Mouse (Mus musculus): Measurements from ENCODE around the gene Leap2.
"Not testable (repeated sequence)": the region's sequence is repeated elsewhere in the genome, so short reads cannot be mapped to it uniquely, and the experiment has no call there.

The Leap2 gene

GRCm38 (mm10) chr11:53443861-53444260 lies 20.9 kb upstream of the Leap2 start:
- DNase-seq (ENCODE audit: low spot score in 2 of 2): no peak

- DNase-seq (ENCODE audit: low spot score in 2 of 2): no peak
Observed at GRCm38 (mm10) chr11:53441921-53442320, 19.0 kb upstream of the Leap2 start.

- no peak for DNase-seq (ENCODE audit: low spot score in 2 of 2)
Observed at GRCm38 (mm10) chr11:53436338-53436737, 13.4 kb upstream of the Leap2 start.

DNA sequence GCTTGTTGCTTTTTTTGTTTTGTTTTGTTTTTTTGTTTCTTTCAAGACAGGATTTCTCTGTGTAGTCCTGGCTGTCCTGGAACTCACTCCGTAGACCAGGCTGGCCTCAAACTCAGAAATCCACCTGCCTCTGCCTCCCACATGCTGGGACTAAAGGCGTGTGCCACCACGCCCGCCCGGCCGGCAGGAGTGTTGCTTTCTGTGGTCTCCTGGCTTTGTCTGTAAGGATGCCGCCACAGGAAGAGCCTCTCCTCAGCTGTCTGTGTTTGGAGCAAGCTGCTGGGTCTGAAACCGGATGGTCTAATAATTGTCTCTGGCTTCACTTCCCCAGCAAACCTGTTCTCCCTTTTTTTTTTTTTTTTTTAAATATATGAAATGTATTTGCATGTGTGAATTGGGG lies 12.5 kb upstream of the Leap2 start:
- DNase-seq (ENCODE audit: low spot score in 2 of 2): no peak

- no peak for DNase-seq (ENCODE audit: low spot score in 2 of 2)
Observed at GRCm38 (mm10) chr11:53433057-53433456, 10.1 kb upstream of the Leap2 start.

- no peak for DNase-seq (ENCODE audit: low spot score in 2 of 2)
Observed at GRCm38 (mm10) chr11:53431347-53432056, 8.5 kb upstream of the Leap2 start.

DNA sequence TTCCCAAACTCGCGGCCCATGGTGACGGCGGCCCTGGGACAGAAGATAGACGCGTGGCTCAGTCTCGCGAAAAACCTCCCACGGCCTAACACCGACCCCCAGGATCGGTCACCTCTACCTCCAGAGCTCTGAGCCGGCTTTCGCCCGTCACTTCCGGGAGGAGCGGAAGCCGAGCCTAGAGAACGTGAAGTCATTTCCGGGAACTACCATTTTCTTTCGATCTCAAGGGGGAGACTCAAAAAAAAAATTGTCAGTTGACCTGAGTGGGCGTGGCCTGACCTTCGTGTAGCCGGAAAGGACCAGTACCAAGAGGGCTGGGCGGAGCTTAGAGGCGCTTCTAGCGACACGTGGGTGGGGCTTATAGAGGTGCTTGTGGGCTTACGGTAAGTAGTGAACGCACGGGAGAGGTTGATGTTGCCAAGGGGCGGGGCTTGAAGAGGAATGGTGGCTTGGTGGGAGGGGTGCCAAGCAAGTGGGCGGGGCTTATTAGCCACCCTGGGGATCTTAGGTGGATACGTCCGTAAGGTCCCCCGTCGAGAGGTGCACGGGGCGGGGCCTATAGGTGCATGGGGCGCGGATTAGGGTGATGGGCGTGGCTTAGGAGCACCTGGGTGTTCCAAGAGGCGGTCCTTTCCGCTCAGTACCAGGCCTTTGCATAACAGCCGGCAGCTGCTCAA lies 7.8 kb upstream of the Leap2 start, which contains the start of the genes Uqcrq and Gdf9:
TSS of gene Uqcrq (minus strand) at position 162 of the 677 bp plus-strand sequence.
TSS of gene Gdf9 (plus strand) at position 354 of the 677 bp plus-strand sequence.
- DNase-seq (ENCODE audit: low spot score in 2 of 2): peak; percentile 96 to 97

GRCm38 (mm10) chr11:53430300-53430669 lies 7.3 kb upstream of the Leap2 start:
- DNase-seq (ENCODE audit: low spot score in 2 of 2): no peak

DNA sequence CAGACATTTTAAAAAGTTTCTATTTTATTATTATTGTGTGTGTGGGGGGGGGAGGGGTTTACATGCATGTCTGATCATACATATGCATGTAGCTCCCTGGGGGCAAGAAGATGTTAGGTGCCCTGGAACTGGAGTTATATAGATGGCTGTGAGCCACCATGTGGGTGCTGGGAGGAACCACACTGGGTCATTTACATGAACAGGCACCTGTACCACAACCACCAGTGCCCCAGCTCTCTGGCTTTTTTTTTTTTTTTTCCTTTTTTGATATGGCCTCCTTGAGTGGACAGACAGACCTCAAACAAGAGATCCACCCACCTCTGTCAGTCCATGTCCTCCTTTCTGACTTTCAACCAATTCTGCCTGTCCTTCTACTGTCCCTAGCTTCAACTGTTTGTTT lies 6.2 kb upstream of the Leap2 start:
- DNase-seq (ENCODE audit: low spot score in 2 of 2): no peak

DNA sequence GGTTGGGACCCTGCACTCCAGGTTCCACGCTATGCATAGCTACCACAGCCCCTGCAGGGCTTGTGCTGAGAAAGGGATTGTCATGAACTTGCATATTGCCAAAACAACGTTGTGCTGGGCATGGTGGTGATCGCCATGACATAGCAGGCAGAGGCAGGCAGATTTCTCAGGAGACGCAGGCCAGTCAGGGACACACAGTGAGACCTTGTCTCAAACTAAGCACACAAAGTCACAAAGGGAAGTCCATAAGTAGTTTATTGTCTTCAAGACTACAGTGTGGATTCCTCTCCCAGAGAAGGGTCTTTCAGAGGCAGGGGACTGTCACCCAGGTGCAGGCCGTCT lies 5.7 kb upstream of the Leap2 start:
- DNase-seq (ENCODE audit: low spot score in 2 of 2): no peak

GRCm38 (mm10) chr11:53427993-53428715 lies 5.2 kb upstream of the Leap2 start:
- no peak for DNase-seq (ENCODE audit: low spot score in 2 of 2)

GRCm38 (mm10) chr11:53426914-53427313 lies 3.9 kb upstream of the Leap2 start:
- DNase-seq (ENCODE audit: low spot score in 2 of 2): not testable (repeated sequence)

GRCm38 (mm10) chr11:53425711-53426255 lies 2.8 kb upstream of the Leap2 start:
- no peak for DNase-seq (ENCODE audit: low spot score in 2 of 2)

- DNase-seq (ENCODE audit: low spot score in 2 of 2): no peak
Observed at GRCm38 (mm10) chr11:53425251-53425650, 2.3 kb upstream of the Leap2 start.

DNA sequence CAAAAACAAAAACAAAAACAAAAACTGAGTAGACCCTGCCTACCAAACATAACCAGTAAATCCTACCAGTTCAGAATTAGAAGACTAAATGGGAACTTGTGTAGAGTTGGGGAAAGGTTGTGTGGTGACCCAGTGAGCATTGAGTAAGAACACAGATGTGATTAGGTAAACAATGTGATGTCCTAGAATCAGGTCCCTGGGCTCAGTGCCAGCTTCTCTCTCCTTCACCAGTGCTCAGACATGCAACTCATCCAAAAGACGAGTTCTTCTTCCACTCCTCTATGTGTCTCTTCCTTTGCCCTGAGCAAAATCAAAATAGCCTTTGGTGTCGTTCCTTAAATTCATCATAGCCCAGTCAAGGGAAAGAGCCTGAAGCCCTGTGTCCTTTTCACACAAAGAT lies 1.9 kb upstream of the Leap2 start:
- no peak for DNase-seq (ENCODE audit: low spot score in 2 of 2)

DNA sequence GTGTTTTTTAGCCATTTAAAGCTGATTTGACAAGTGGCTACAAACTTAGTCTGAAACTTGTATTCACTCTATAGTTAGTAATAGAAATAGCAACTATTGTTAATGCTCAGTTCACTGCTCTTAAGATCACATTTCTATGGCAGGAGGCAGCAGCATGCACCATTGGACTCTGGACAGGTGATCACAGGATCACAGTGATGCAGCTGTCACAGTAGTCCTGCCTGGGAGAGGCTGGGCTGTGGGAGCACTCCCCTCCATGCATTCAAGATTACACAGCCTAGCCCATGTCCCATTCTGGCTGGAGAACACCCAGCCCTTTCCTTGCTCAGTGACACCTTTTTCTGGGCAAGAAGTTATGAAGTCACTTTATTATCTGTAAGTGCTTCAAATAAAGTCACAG lies 4.9 kb downstream of the Leap2 start:
- no peak for DNase-seq (ENCODE audit: low spot score in 2 of 2)

GRCm38 (mm10) chr11:53413871-53414270 lies 9.1 kb downstream of the Leap2 start:
- DNase-seq (ENCODE audit: low spot score in 2 of 2): no peak

DNA sequence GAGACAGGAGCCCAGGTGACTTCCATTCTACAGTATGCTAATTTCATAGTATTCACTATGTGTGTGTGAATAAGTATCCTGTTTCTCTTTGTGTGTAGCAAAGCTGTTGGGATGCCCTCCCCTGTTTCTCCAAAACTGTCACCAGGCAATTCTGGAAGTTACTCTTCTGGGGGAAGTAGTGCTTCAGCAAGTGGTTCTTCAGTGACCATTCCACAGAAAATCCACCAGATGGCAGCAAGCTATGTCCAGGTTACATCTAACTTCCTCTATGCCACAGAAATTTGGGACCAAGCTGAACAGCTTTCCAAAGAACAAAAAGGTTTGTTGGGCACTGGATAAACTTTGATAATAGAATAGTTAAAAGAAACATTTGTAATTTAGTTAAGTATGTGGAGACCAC lies 11.2 kb downstream of the Leap2 start:
- DNase-seq (ENCODE audit: low spot score in 2 of 2): no peak

- no peak for DNase-seq (ENCODE audit: low spot score in 2 of 2)
Observed at GRCm38 (mm10) chr11:53403638-53404037, 19.3 kb downstream of the Leap2 start.

- no peak for DNase-seq (ENCODE audit: low spot score in 2 of 2)
Observed at GRCm38 (mm10) chr11:53393856-53394255, 29.1 kb downstream of the Leap2 start.

DNA sequence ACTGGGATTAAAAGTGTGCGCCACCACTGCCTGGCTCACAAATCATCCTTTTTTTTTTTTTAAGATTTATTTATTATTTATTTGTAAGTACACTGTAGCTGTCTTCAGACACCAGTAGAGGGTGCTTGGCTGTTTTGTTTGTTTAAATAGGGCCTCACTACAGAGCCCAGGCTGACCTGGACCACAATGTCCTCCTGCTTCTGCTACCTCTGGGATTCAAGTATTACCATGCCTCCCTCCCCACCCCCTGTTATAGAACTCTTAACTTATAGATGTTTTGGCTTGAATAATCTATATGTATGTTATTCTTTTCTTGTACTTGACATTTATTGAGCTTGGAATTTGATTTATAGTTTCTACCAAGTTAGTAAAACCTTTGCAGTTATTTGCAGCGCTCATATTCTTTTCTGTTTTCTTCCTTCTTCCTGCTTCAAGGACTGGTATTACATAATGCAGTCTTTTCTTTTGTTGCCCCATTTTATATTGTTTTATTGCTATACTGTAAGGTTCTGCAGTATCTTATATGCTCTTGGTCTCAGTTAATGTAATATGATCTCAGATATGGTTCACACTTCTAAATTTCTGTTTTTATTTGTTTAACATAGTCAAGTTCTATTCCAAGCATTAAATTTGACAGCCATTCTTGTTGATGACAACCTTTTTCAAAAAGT lies 39.1 kb downstream of the Leap2 start:
- DNase-seq (ENCODE audit: low spot score in 2 of 2): no peak

DNA sequence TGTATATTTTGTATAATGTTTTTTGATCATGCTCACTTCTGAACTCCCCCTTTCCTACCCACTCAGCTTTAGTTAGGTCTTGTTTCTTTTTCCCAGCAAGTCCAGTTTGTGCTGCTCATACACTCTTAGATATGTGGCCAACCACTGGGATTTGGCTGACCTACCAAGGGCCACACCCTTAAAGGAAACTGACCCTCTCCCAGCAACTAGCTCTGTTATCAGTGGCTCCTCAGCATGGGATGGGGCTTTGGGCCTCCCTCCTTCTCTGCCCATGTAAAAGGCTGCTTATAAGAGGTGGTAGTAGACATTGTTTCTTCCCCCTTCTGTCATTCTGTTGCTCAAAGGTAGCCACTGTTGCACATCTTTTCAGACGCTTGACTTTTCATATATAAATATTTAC lies 44.1 kb downstream of the Leap2 start:
- no peak for DNase-seq (ENCODE audit: low spot score in 2 of 2)
